Mouse (Mus musculus) adrenal gland, postnatal 36 days (tissue): ENCODE measurements at regions not wholly inside any gene's neighbourhood (a gene's known extent, or its start where the extent isn't known, plus 50 kb on each side); places are given as distances from the start of the nearest gene placed in this dataset.

Experiments
- DNase-seq, 2 experiments: peaks; one replicate each; pipeline ENCODE4 v3.0.0; 2021; ENCODE audit warnings: mixed read lengths in 1 of 2

DNA sequence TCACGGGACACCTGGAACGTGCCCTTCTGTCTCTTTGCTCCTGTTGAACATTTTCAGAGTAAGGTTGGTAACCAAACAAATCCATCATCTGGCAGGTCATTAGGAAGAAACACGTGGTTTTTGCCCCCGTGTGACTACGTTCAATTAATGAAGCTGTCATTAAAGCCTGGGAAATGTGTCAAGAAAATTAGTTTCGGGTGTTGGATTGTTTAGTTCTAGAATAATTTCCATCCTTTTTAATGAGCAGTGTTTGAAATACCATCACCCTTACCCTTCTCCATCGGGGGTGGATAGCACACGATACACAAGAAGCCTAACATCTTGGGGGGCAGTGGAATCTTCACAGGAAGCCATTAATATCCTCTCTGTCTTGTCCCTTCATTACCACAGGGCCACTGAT lies 107.7 kb downstream of the Far1 start:
- DNase-seq: no peak

DNA sequence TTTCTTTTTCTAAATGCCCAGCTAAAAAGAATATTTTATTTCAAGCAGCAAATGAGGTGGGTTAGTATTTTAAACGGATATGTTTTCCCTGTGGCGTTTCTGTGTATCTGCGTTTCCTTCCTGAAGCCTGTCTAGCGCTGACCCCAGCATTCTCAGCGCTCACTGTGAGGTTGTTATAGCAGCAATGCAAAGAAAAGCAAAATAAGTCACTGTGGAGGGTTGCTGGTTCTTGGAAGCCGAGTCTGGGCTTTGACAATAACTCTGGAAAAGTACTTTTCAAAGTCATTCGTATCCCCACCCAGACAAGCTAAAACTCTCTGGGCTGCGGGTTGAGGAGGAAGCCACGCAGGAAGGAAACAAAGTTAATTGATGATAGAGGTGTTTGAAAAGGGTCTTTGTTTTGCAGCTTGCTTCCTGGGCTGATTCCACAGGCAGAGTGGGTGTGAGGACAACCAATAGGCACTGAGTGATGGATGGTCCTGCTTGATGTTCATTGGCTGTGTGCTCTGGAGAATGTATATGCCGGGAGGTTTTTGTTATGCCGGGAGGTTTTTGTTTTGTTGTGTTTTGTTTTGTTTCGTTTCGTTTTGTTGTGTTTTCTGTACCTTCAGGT lies 108.4 kb downstream of the Far1 start:
- DNase-seq: no peak

DNA sequence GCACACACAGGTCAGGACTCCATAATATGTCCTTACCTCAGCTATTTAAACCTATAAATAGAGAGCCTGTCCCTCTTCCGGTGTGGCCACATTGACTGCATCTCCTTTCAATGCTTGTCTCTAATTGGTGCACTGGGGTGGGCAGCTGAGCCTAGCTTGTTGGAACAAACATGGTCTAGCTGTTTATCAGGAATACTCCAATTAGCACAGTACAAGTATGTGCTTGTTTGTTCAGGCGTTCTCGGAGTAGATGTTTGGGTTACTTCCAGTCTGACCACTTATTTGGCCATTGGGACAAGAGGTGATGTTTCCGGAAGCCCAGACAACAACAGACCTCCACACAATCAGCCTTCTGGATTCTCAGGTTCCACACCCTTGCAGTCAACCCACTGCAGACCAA lies 109.7 kb downstream of the Far1 start:
- DNase-seq: no peak

DNA sequence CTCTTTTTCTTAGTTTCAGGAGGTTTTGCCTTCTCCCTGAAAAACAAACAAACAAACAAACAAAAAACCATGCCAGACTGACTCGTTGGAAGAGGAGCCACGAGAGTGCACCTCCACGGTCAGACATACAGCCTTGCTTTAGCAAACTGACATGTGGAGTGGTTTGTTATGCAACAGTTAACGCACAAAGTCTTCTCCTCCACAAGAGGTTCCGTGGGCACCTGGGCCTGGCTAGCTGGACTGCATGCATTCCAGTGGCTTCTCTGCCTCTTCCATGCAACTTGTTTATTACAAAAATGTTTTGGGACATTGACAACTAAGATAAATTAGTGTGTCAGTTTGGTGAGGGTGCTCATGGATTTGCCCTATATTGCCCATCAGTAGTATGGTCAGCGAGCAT lies 110.3 kb downstream of the Far1 start:
- no peak for DNase-seq

DNA sequence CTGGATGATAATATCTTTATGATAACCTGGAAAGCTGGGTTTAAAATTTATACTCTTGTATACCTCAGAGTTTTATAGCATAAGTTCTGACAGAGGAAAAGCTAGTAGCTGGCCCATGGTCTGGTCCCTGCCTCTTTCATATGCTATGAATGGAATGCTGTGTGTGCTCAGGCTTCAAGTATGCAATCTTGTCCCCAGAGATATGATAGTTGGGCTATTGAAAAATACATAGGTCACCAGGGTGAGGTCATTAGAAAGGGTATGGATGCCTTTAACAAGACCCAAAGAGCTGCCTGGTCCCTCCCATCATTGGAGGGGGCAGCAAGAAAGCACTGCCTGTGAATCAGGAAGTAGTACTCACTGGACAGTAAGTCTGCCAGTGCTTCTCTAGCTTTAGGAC lies 113.1 kb downstream of the Far1 start:
- no peak for DNase-seq

DNA sequence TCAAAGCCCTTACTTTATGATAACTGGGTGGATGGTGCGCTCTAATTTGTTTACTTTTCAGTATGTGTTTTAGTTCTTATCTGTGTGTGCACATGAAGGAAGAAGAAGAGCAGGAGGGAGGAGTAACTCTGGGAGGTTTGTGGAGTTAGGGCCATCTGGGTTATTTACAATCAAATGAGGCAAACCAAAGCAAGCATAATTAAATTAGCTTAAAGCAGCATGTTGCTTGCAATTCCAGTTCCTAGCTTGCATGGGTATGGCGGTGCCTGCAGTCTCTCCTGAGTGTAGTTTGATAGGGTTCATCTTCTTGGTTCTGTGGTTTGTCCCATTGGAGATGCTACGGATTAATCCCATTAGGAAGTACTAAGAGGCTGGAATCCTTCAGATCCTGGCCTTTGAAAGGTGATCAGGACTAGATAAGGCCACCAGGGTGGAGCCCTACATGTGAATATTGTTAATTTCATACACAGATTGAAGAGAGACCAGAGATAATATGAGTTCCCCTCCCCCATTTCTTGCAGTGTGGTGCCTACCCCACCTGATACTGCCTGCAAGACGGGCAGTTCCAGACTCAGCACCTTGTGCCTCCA lies 123.5 kb downstream of the Far1 start:
- DNase-seq: no peak

DNA sequence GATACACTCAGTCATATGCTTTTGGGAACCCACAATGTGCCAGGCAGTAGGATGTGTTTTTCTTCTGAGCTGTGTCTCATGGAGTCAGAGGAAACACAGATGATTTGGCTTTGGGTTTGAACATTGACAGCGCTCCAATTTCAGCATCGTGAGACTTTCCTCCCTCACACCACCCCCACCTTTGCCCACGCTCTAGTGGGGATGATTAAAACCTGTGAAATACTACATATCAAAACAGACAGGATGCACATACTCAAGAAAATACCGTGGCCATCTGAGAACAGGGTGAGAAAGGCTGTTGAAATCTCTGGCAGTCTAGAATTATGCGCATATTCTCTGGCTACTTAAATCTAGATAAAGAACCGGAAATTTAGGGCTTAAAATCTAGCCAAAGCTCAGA lies 124.5 kb downstream of the Far1 start:
- DNase-seq: no peak

DNA sequence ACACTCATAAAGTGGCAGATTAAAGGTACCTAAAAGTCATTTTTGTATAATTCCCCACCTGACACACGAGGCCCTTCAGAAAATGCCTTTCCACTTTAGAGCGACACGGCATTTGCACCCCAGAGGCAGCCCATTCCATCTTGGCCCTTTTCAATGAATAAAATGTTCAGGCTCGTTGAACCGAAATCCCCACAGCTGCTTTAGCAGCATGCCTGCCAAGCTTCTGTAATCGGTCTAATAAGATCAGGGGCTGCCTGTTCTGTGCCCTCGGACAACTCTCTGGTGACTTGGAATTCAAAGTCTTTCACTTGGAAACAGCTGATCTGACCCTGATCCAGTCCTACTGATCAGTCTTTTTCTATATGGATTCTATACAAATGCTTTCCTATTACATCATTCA lies 123.3 kb upstream of the Spon1 start:
- DNase-seq: no peak

DNA sequence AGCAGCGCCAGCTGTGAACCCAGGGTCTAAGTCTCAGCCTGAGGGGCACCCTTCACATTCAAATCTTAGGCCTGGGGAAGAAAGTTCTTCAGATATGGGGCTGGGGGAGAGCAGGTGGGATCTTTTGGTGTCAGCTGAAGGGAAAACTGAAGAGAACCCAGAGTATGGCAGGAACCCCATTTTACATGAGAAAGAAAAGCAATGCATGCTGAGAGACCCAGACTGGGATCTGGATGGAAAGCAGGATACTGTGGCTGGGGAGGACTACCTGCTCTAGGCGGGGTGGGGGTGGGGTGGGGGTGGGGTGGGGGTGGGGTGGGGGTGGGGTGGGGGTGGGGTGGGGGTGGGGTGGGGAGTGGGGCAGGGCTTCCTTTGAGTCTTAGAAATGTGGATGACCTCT lies 115.2 kb upstream of the Spon1 start:
- no peak for DNase-seq

DNA sequence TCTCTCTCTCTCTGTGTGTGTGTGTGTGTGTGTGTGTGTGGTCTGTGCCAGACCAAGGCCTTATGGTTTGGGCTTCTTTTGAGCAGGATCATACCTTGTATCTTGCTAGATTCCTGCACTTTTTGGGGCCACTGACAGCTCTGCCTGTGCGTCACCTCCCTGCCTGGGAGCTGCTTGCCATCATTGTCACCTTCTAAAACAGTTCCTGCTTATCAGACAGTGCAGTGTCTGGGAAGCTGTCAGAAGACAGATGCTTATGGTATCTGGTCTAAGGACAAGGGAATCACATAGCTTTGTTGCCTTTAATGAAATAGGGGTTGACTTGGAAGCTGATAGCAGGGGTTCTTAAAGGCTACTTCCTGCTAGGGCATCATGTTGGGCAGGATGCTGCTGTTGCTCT lies 114.1 kb upstream of the Spon1 start:
- DNase-seq: no peak

DNA sequence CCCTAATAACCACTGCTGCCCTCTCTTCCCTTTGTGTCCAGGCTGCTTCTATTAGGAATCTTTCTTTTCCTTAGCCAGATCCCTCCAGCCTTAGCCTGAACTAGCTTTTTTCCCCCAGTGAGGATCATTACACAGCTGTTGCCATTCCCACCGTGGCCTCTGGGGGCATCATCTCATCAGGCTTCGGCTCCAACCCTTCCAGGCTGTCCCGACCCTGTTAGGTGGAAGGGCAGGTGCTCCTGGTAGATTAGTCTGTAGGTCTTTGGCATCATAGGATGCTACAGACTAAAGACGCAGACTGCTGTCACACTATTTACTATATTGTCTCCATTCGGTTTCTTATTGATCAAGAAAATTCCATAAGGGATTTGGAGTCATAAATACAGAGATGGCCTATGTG lies 112.7 kb upstream of the Spon1 start:
- peak; percentile 51 to 52 for DNase-seq

DNA sequence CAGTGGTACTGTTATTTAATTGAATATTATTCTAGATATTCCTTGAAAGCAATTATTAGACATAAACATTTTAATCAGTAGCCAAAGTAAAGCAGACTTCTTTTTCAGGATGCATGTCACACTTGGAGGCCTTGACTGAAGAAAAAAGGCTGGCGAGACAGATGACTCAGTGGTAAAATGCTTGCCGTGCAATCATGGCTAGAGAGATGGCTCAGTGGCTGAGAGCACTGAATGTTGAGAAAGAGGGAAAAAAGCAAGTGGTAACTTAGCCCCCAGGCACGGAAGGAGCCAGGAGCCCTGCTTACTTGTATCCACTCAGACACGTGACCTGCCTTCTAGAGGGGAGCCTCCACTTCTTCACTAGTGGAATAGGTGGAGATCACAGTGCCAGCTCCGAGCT lies 110.5 kb upstream of the Spon1 start:
- peak; percentile 16 to 23 for DNase-seq

DNA sequence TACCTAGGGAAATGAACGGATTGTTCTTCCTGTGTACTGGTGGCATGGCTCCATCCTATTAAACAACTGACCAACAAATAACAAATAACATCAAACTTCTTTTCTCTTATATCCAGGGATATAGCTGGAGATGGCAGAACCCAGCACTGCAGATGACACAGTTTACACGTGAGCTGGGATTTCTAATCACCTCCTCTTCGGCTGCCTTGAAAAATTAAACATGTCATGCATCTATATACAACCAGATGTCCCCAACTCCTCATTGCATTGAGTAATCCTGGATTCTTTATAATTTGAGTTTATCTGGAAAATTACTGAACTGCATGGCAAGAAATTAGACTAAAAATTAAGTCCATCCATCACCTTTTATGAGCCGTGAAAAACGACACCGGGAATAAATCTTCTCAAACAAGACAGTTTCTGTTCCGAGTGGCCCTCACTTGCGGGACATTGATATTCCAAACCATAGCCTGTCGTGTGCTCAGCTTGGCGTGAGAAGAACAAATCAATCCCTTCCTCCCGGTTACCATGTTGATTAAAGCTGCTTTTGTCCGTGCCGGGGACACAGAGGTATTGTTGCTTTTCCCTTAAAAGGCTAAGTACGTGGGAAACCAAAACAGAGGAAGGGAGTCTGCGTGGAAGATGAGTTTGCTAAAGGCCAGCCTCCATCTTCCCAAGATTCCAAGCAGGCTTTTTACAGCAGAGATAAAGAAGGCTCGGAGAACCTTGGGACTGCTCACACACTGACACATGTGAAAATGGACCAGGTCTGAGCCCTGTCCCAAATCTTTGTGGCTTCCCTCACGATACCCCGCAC lies 92.8 kb upstream of the Spon1 start:
- no peak for DNase-seq

DNA sequence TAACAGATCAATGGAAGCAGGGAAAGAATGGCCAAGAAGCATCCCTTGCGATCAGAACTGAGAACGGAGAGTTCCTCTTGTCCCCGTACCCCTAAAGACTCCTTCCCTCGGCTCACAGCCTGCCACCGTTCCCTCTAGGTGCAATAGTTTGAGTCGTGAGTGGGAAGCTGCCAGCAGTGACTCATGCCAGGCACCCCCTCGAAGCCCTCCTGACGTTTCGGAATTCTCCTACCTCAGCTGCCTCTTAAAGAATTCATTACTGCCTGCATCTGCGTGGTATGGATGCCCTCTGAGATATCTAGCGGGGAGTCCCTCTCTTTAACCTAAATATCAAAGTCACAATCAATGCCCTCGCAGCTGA lies 92.2 kb upstream of the Spon1 start:
- DNase-seq: no peak

DNA sequence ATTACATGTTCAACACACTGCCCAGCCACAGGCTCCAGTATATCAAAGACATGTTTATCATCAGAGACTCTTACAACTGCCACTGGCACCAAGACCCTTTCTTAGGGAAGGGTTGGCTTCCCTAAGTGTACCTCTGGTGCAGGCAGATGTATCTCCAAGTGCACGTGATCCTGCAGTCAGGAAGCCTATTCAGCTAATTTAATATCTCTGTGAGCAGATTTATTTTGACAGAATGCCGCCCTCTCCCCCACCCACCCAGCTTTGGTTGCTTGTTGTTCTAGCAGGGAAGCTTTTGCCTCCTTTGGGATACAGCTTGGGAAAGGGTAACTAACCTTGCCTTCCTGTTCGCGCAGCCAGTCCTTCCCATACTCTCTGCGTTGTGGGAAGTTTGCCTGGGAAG lies 83.5 kb upstream of the Spon1 start:
- no peak for DNase-seq

DNA sequence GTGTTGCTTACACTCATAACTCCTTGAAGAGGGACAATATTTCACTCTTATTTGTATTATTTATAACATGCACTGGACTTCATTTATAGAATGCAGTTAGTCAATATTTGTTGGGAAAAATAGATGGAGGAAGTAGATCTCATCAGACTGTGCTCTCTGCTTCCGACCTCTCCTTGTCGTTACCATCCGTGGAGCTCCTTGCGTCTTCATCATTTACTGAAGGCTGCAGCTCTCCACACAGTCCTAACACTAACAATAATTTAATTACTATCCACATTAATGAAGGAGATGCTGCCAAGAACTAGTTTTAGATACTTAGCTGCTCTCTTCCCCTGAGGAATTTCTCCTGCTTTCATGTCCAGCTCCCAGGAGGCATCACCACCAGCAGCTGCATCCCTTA lies 80.4 kb upstream of the Spon1 start:
- DNase-seq: no peak

DNA sequence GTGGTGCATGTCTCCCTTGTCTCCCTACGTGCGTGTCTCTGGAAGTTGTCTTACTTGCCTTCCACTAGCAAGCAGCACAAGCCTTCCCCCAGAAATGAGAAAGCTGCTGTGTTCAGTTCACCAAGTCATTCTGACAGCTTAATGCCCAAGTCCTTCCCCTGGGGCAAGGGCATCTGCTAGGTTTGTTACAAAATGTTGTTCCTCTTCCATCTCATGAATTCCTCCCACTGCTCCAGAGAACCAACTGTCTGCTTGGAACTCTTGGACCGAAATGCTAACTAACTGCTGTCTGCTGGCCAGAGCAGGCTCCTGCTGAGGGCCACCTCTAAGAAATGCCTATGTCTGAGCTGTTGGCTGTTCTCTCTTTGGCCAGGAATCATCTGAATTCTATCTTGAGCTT lies 79.3 kb upstream of the Spon1 start:
- DNase-seq: no peak

DNA sequence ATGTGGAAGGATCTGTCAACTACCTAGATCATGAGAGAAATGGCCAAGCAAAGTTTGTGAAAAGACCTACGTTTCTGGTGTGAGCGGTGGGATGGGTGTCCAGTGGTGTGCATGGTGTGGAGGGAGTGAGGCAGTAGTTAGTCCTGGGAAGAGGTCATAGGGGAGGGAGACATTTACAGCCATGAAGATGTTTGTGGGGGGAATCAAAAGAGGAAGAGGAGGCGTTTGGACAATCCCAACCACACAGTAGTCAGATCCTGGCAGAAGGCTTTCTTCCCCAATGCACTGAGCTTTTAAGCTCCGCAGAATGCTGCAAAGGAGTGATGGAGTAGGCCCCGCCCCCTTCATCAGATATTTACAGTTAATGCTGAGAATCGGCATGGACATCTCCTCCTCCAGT lies 78.2 kb upstream of the Spon1 start:
- DNase-seq: no peak

DNA sequence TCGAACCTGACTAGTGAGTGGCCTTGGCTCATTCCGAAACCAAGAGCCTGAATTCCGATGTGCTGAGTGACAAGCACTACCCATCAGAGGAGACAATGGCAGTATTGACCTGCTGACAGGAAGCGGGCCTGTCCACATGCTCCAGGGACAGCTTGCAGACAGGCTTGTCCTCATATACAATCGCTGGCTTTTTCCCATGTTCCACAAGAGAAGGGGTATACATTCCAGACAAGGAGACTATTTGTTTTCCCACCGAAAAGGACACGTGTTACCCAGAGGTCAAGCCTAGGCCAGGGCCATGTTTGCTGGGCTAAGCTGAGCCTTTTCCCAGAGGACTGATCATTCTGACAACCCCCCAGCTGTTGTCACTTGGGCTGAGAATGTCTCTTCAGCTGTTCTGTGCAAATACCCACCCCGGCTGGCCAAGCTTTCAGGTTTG lies 77.5 kb upstream of the Spon1 start:
- no peak for DNase-seq

DNA sequence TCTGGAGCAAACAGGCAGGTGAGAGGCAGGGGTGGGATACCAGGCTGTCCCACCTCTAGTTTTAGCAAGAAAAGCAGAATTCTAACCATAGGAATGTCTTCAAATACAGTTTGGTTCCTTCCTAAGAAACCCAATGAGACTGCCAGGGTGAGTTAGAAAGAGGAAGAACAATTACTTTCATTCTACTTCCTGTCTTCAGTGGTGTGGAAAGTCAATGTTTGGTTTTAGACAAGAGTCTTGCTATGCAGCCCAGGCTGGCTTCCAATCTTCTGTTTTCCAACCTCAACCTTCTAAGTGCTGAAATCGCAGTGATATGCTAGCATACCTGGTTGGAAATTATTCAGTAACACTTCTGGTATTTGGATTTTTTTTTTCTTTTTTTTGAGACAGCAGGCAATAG lies 77.1 kb upstream of the Spon1 start:
- no peak for DNase-seq

DNA sequence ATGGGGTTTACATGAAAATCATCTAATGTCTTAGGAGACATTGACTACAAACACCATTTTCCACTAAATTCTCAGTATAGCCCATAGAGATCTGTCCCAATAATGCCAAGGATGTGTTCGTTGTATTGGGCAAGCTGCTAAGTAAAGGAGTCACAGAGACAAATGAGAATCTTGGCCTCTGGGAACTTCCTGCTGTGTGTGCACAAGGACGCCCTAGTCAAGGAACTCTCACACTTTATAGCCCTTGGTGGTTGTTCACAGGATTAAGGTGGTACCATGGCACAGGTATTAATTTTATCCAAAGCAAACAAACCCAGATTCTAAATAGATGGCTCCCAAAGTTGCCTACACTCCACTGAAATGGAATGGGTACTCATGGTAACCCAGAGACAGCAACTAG lies 76.7 kb upstream of the Spon1 start:
- no peak for DNase-seq

DNA sequence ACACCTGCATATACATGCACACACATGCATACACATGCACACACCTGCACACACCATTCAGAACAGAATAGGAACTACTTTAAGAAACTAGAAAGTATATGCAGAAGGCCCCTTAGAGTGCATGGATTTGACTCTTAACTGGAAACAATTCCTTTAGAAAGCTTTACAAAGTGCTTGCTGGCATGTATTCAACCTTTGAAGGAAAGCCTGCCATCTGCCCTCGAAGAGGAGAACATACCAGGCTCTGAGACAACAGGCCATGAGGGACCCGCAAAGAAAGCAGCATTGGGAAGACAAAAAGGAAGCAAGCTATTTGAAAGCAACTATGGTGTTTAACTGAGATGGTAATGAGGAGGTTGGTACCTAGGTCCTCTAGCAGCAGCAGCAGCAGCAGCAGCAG lies 74.0 kb upstream of the Spon1 start:
- DNase-seq: no peak

DNA sequence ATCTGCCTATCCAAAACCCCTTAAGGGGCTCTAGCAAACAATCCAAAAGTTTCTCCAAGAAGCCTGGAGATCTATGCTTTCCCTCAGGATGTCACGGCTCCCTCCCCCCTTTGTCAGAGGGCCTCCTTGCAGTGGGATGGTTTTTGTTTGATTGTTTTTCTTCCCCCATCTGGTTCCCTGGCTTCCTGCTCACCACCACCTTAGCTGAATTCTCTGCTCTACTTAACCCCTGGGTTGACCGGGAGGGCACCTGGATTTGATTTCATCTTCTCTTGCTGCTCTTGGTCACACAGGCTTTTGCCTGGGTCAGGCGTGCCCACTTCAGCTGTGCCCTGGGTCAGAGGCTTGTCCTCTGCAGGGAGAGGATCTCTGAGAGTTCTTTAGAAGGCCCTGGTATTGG lies 72.3 kb upstream of the Spon1 start:
- DNase-seq: no peak

DNA sequence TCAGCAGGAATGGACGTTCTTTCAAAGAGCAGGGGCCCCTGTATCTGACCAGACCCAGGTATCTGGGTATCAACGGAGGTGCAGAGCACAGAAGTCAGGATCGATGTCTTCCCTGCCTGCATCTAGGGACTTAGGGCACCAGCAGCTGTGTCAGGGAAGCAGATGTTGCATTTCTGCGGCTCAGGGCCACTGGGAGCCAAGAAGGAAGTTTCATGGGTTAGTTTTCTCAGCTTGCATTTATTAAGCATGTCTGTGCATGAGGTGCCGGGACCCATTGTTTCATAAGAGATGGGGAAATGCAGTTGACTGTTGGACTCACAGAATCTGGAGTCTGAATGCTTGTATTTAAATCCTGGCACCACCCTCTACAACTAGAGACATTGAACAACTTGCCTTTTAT lies 71.3 kb upstream of the Spon1 start:
- no peak for DNase-seq
